Comparison of ENCODE assay signal across 14 mouse cellular contexts in genomic region chr4:137077216-137077615, GRCm38 (mm10). TPM values are rescaled to one million over a fixed set of nuclear protein-coding genes. Genes with fewer than 3 reads are reported as not detected.
A peak's percentile ranks its signal among the peaks of the same experiment; 100 is the strongest.
DNase-seq lines count a peak whose midpoint lies in the region; ATAC-seq and TF ChIP-seq lines count a peak whose summit lies in the region.
"Had no signal": no experiment of that assay in that cellular context is flagged by ENCODE, and none has a peak within 500 bp of the region (broad histone marks: within the 10 kb centered on the region; RNA-seq: fewer than 3 reads in every experiment).

No protein-coding gene starts in this region.

- no peaks in the 10 kb centered on the region for H3K79me2 ChIP-seq in C2C12 (ENCODE audit: control insufficient read depth, insufficient read depth)

- H3K9ac ChIP-seq in kidney, embryonic 15.5 days = no peak overlapping the region
- H3K9ac ChIP-seq in liver, embryonic 16.5 days (ENCODE audit: low read depth, low read length) = no peak overlapping the region
- H3K9ac ChIP-seq: embryonic facial prominence, embryonic 13.5 days; heart, embryonic 12.5 days had no signal

- no peaks in the 10 kb centered on the region for H3K27me3 ChIP-seq in kidney, embryonic 15.5 days
- H3K27me3 ChIP-seq in C2C12 (ENCODE audit: control insufficient read depth, insufficient read depth, insufficient read length) = no peaks in the 10 kb centered on the region
- H3K27me3 ChIP-seq in liver, embryonic 16.5 days (ENCODE audit: control insufficient read depth, insufficient read depth, low read depth, low read length) = no peaks in the 10 kb centered on the region
- H3K27me3 ChIP-seq: embryonic facial prominence, embryonic 13.5 days had no signal

- peaks cover 12% of the 10 kb centered on the region for H3K4me1 ChIP-seq in kidney, embryonic 15.5 days
- H3K4me1 ChIP-seq in liver, embryonic 16.5 days (ENCODE audit: control insufficient read depth, low read depth, low read length) = no peaks in the 10 kb centered on the region; the same call in 1 of the 2 replicates

- peak; percentile 58 for ATAC-seq in kidney, embryonic 15.5 days (replicated peaks; ENCODE audit: low FRiP score)
- ATAC-seq in liver, embryonic 16.5 days (ENCODE audit: low read depth) = peak; percentile 82
- ATAC-seq: intestine, embryonic 16.5 days had no signal

- no peak for TF ChIP-seq CTCF in C2C12 (IDR thresholded peaks at IDR 0.05; ENCODE audit: control insufficient read depth, insufficient read depth, insufficient read length)

- H3K9me3 ChIP-seq in kidney, embryonic 15.5 days (replicated peaks) = no peaks in the 10 kb centered on the region
- no peaks in the 10 kb centered on the region for H3K9me3 ChIP-seq in liver, embryonic 16.5 days (replicated peaks; ENCODE audit: control insufficient read depth, low read length)
- H3K9me3 ChIP-seq: embryonic facial prominence, embryonic 13.5 days; heart, embryonic 12.5 days had no signal

- H3ac ChIP-seq in C2C12 (ENCODE audit: control insufficient read depth, insufficient read length, low read depth) = no peak overlapping the region

- no peak overlapping the region for H3K4me3 ChIP-seq in kidney, embryonic 15.5 days (replicated peaks)
- no peak overlapping the region for H3K4me3 ChIP-seq in C2C12 (ENCODE audit: insufficient read depth, poor library complexity, severe bottlenecking)
- no peak overlapping the region for H3K4me3 ChIP-seq in liver, embryonic 16.5 days (ENCODE audit: low read depth, low read length)
- H3K4me3 ChIP-seq: embryonic facial prominence, embryonic 13.5 days; heart, embryonic 12.5 days had no signal

- no peak overlapping the region for H3K4me2 ChIP-seq in kidney, embryonic 15.5 days
- no peak overlapping the region for H3K4me2 ChIP-seq in liver, embryonic 16.5 days (ENCODE audit: low read depth, low read length)
- H3K4me2 ChIP-seq: embryonic facial prominence, embryonic 13.5 days; heart, embryonic 12.5 days had no signal

- H3K27ac ChIP-seq in kidney, embryonic 15.5 days = no peak overlapping the region
- H3K27ac ChIP-seq in liver, embryonic 16.5 days (ENCODE audit: low read length) = no peak overlapping the region
- H3K27ac ChIP-seq: embryonic facial prominence, embryonic 13.5 days had no signal

- WGBS in kidney, embryonic 15.5 days = 7% methylated on average over 2 of the region's 2 CpGs
- 8% methylated on average over 2 of the region's 2 CpGs for WGBS in liver, embryonic 16.5 days (ENCODE audit: insufficient replicate concordance)

- no peaks in the 10 kb centered on the region for H3K36me3 ChIP-seq in kidney, embryonic 15.5 days
- no peaks in the 10 kb centered on the region for H3K36me3 ChIP-seq in C2C12 (ENCODE audit: control insufficient read depth, insufficient read depth)
- H3K36me3 ChIP-seq in liver, embryonic 16.5 days (ENCODE audit: control insufficient read depth, insufficient read depth) = no peaks in the 10 kb centered on the region
- H3K36me3 ChIP-seq: embryonic facial prominence, embryonic 13.5 days; heart, embryonic 12.5 days had no signal

- DNase-seq in kidney, postnatal 4 days = no peak
- DNase-seq in adrenal gland, postnatal 36 days = peak; percentile 51 to 53
- no peak for DNase-seq in layer of hippocampus, adult 8-10 months (ENCODE audit: low spot score in 2 of 2)
- DNase-seq in retina, postnatal 1 day = no peak
- DNase-seq in cerebellum, adult 9-10 months = no peak
- DNase-seq: cerebellum, adult 8-10 months; left cerebral cortex, postnatal 4 days; thymus, postnatal 4 days had no signal

- no peaks in the 10 kb centered on the region for H3K79me3 ChIP-seq in C2C12 (ENCODE audit: low read depth)

TF ChIP-seq in C2C12, 6 proteins besides CTCF, POLR2A, EP300 and RAD21:
- TF ChIP-seq USF1 (IDR thresholded peaks at IDR 0.05; ENCODE audit: low read depth) (no peak), MAX (IDR thresholded peaks at IDR 0.05) (peak; percentile 43), MYOG (IDR thresholded peaks at IDR 0.05; ENCODE audit: control insufficient read depth, extremely low read depth, insufficient read length) (no peak), CEBPB (IDR thresholded peaks at IDR 0.05; ENCODE audit: low read depth) (no peak), MYOD1 (IDR thresholded peaks at IDR 0.05; ENCODE audit: control insufficient read depth, insufficient read length, low read depth) (no peak), FOSL1 (IDR thresholded peaks at IDR 0.05; ENCODE audit: insufficient read depth, low read length, poor library complexity, severe bottlenecking) (no peak)

RNA-seq across cellular contexts. Expression of gene Zbtb40, which starts 28.6 kb away (rescaled TPM):
- 4.1 and 4.6 TPM in 2 replicates for polyA plus RNA-seq in kidney, embryonic 15.5 days (2015; fragmentation: Nextera tagmentation; extraction: Ambion mirVana)
- polyA plus RNA-seq in C2C12 (2012; fragmentation: generic; extraction: Trizol) = 9.1 TPM
- total RNA-seq in adrenal gland, postnatal 36 days (2021) = 10 to 100 TPM in 1 of 2 experiments, 1 to 10 TPM in 1; 7.9 to 14.0 TPM
- polyA plus RNA-seq in liver, embryonic 16.5 days (2015; fragmentation: Nextera tagmentation; extraction: Ambion mirVana) = 1.3 and 1.6 TPM in 2 replicates
- 10 to 100 TPM in 2 of 4 experiments, 1 to 10 TPM in 2; 6.0 to 23.6 (median 15.0) TPM for total RNA-seq in layer of hippocampus, adult 8-10 months (2022)

Comparison
In these comparisons a context has a peak if more than half of its experiments do, and no peak if none do; other contexts are left out.
1. DNase-seq: peak in adrenal gland, postnatal 36 days (2 of 2); none in kidney, postnatal 4 days (0 of 2), layer of hippocampus, adult 8-10 months (0 of 2), retina, postnatal 1 day (single experiment) and cerebellum, adult 9-10 months (single experiment).